Mouse (Mus musculus): Measurements from ENCODE around the gene Gars. TPM values are rescaled to one million over a fixed set of nuclear protein-coding genes. Genes with fewer than 3 reads are reported as not detected.

Gene Gars
- total and polyA plus RNA-seq, 3 experiments = 171 to 325 (median 225) TPM

GRCm38 (mm10) chr6:55098030-55098429 is 60.2 kb downstream of the Gars start:
- no peak for TF ChIP-seq ZKSCAN1 (IDR thresholded peaks at IDR 0.05; ENCODE audit: low read depth, low read length)
- TF ChIP-seq EP300 (IDR thresholded peaks at IDR 0.05; ENCODE audit: low read depth in 1 of 2, low read length in 2 of 2) = no peak
- TF ChIP-seq ETS1 (IDR thresholded peaks at IDR 0.05; ENCODE audit: low read depth, low read length) = no peak
- TF ChIP-seq TBP (IDR thresholded peaks at IDR 0.05; ENCODE audit: low read depth, low read length) = no peak
- no peak overlapping the region for H3K9ac ChIP-seq (ENCODE audit: control insufficient read depth, low read depth, low read length, poor library complexity, severe bottlenecking)
- H3K4me3 ChIP-seq (ENCODE audit: control insufficient read depth in 1 of 2, insufficient read depth in 1 of 2, low read depth in 2 of 2, low read length in 2 of 2) = no peak overlapping the region
- H3K27ac ChIP-seq (ENCODE audit: control insufficient read depth, low read depth, low read length) = no peak overlapping the region
- H3K4me1 ChIP-seq (ENCODE audit: control insufficient read depth in 1 of 2, insufficient read depth in 2 of 2, low read length in 2 of 2) = no peaks in the 10 kb centered on the region
- no peaks in the 10 kb centered on the region for H3K27me3 ChIP-seq (ENCODE audit: control insufficient read depth in 1 of 2, insufficient read depth in 2 of 2, low read length in 2 of 2)
- no peaks in the 10 kb centered on the region for H3K9me3 ChIP-seq (replicated peaks; ENCODE audit: insufficient read depth, low read length)
- no peaks in the 10 kb centered on the region for H3K79me2 ChIP-seq (ENCODE audit: control insufficient read depth, insufficient read depth, low read length, poor library complexity)
- H3K36me3 ChIP-seq (ENCODE audit: control insufficient read depth in 1 of 2, insufficient read depth in 2 of 2, low read length in 2 of 2) = no peaks in the 10 kb centered on the region
- no peak for DNase-seq (ENCODE audit: low read depth, low spot score)

GRCm38 (mm10) chr6:55098603-55099002 is 60.8 kb downstream of the Gars start:
- DNase-seq (ENCODE audit: low read depth, low spot score) = no peak
- TF ChIP-seq GABPA (IDR thresholded peaks at IDR 0.05; ENCODE audit: low read depth, low read length) = no peak
- TF ChIP-seq UBTF (IDR thresholded peaks at IDR 0.05; ENCODE audit: borderline replicate concordance, insufficient read depth, low read depth, low read length) = no peak
- TF ChIP-seq EP300 (IDR thresholded peaks at IDR 0.05; ENCODE audit: low read depth in 1 of 2, low read length in 2 of 2) = no peak
- TF ChIP-seq MAFK (IDR thresholded peaks at IDR 0.05; ENCODE audit: borderline replicate concordance, low read depth, low read length) = no peak
- TF ChIP-seq SMC3 (IDR thresholded peaks at IDR 0.05; ENCODE audit: low read depth, low read length) = no peak
- no peak for TF ChIP-seq CHD1 (IDR thresholded peaks at IDR 0.05; ENCODE audit: low read depth, low read length)
- TF ChIP-seq MAX (IDR thresholded peaks at IDR 0.05; ENCODE audit: low read length) = no peak
- no peak for TF ChIP-seq ZNF384 (IDR thresholded peaks at IDR 0.05; ENCODE audit: low read depth, low read length)
- TF ChIP-seq POLR2AphosphoS2 (IDR thresholded peaks at IDR 0.05; ENCODE audit: low read length) = no peak
- TF ChIP-seq POLR2AphosphoS5 (IDR thresholded peaks at IDR 0.05; ENCODE audit: borderline replicate concordance, low read depth, low read length) = no peak
- TF ChIP-seq USF1 (IDR thresholded peaks at IDR 0.05; ENCODE audit: low read depth, low read length) = no peak
- TF ChIP-seq BHLHE40 (IDR thresholded peaks at IDR 0.05; ENCODE audit: borderline replicate concordance, low read depth, low read length) = no peak
- no peak for TF ChIP-seq RAD21 (IDR thresholded peaks at IDR 0.05; ENCODE audit: low read depth, low read length)
- TF ChIP-seq CTCF (IDR thresholded peaks at IDR 0.05 in 2 of 3, conservative IDR thresholded peaks at IDR 0.05 in 1 of 3; ENCODE audit: control insufficient read depth in 1 of 3, insufficient read depth in 1 of 3, low read depth in 2 of 3, low read length in 3 of 3, poor library complexity in 1 of 3, severe bottlenecking in 1 of 3) = no peak
- TF ChIP-seq KAT2A (conservative IDR thresholded peaks at IDR 0.05; ENCODE audit: low read depth, low read length) = no peak
- TF ChIP-seq ELF1 (IDR thresholded peaks at IDR 0.05; ENCODE audit: low read depth, low read length) = no peak
- no peak for TF ChIP-seq TCF12 (IDR thresholded peaks at IDR 0.05; ENCODE audit: low read depth, low read length)
- TF ChIP-seq ZMIZ1 (IDR thresholded peaks at IDR 0.05; ENCODE audit: low read depth, low read length) = no peak
- TF ChIP-seq NELFE (IDR thresholded peaks at IDR 0.05; ENCODE audit: low read depth, low read length) = no peak
- TF ChIP-seq MEF2A (IDR thresholded peaks at IDR 0.05; ENCODE audit: extremely low read depth, insufficient replicate concordance, low read depth, low read length, poor library complexity, severe bottlenecking) = no peak
- Histone ChIP-seq H3K4me3 (ENCODE audit: control insufficient read depth in 1 of 2, insufficient read depth in 1 of 2, low read depth in 2 of 2, low read length in 2 of 2) (no peak overlapping the region), H3K27ac (ENCODE audit: control insufficient read depth, low read depth, low read length) (no peak overlapping the region), H3K79me2 (ENCODE audit: control insufficient read depth, insufficient read depth, low read length, poor library complexity) (no peaks in the 10 kb centered on the region), H3K9me3 (replicated peaks; ENCODE audit: insufficient read depth, low read length) (no peaks in the 10 kb centered on the region), H3K36me3 (ENCODE audit: control insufficient read depth in 1 of 2, insufficient read depth in 2 of 2, low read length in 2 of 2) (no peaks in the 10 kb centered on the region), H3K9ac (ENCODE audit: control insufficient read depth, low read depth, low read length, poor library complexity, severe bottlenecking) (no peak overlapping the region), H3K4me1 (ENCODE audit: control insufficient read depth in 1 of 2, insufficient read depth in 2 of 2, low read length in 2 of 2) (no peaks in the 10 kb centered on the region), H3K27me3 (ENCODE audit: control insufficient read depth in 1 of 2, insufficient read depth in 2 of 2, low read length in 2 of 2) (no peaks in the 10 kb centered on the region)

Data from MEL (cell line).